Mouse (Mus musculus) liver, adult 2 months (tissue): Measurements from ENCODE around the gene Cnbd2.
A peak's percentile ranks its signal among the peaks of the same experiment; 100 is the strongest.

Source experiments
- CTCF ChIP-seq: fragments of 200-500 bp; IDR thresholded peaks from 2 replicates; pipeline ENCODE4 v1.5.1; 2011; ENCODE audit warnings: low read depth, low read length, control low read depth
- POLR2A ChIP-seq: fragments of 200-500 bp; IDR thresholded peaks from 2 replicates; pipeline ENCODE4 v1.6.1; 2011; ENCODE audit warnings: low read length, control low read depth; ENCODE audit not compliant: insufficient read depth; ENCODE audit errors: extremely low read depth

GRCm38 (mm10) chr2:156278226-156279017, 33.7 kb upstream of the Cnbd2 start:
- TF ChIP-seq CTCF (peak; percentile 70), POLR2A (no peak)
